ENCODE assay signal across 21 mouse cellular contexts in the genomic region with DNA sequence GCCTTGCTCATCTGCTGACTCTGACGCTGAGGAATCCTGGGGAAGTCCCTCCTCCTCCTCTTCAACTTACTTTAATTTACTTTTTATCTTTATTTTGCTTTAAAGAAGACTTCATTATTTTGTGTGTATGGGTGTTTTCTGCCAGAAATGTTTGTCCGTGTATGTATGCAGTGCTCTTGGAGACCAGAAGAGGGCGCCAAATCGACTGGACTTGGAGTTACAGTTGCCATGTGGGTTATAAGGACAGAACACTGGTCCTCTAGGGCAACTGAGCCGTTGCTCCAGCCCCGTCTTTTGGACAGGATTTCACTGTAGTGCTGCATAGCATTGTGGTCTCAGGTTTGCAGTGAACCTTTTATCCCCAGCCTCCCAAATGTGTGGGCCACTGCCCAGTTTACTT. TPM values are rescaled to one million over a fixed set of nuclear protein-coding genes. Genes with fewer than 3 reads are reported as not detected.
A peak's percentile ranks its signal among the peaks of the same experiment; 100 is the strongest.
DNase-seq lines count a peak whose midpoint lies in the region; ATAC-seq and TF ChIP-seq lines count a peak whose summit lies in the region.
"Had no signal": no experiment of that assay in that cellular context is flagged by ENCODE, and none has a peak within 500 bp of the region (broad histone marks: within the 10 kb centered on the region; RNA-seq: fewer than 3 reads in every experiment).

No protein-coding gene starts in this region.

- no peaks in the 10 kb centered on the region for H3K27me3 ChIP-seq in kidney, postnatal 0 days (ENCODE audit: insufficient read depth, low read length)
- no peaks in the 10 kb centered on the region for H3K27me3 ChIP-seq in kidney, embryonic 16.5 days (ENCODE audit: insufficient read depth, low read length)
- H3K27me3 ChIP-seq in midbrain, postnatal 0 days (ENCODE audit: insufficient read depth, low read length), result no peaks in the 10 kb centered on the region
- no peaks in the 10 kb centered on the region for H3K27me3 ChIP-seq in midbrain, embryonic 14.5 days (ENCODE audit: control insufficient read depth, insufficient read depth, low read length)
- no peaks in the 10 kb centered on the region for H3K27me3 ChIP-seq in splenic B cell, adult 2 months (ENCODE audit: control insufficient read depth, insufficient read depth, low read length, poor library complexity, severe bottlenecking)
- H3K27me3 ChIP-seq in heart, embryonic 11.5 days (ENCODE audit: control insufficient read depth, insufficient read depth, low read length), result no peaks in the 10 kb centered on the region
- H3K27me3 ChIP-seq: embryonic facial prominence, embryonic 12.5 days; hindbrain, embryonic 15.5 days; midbrain, embryonic 13.5 days; Patski had no signal

- no peaks in the 10 kb centered on the region for H3K36me3 ChIP-seq in kidney, postnatal 0 days (ENCODE audit: insufficient read depth, low read length)
- no peaks in the 10 kb centered on the region; the same call in 1 of the 2 replicates for H3K36me3 ChIP-seq in kidney, embryonic 16.5 days (ENCODE audit: insufficient read depth, low read length)
- H3K36me3 ChIP-seq in midbrain, postnatal 0 days (ENCODE audit: insufficient read depth, low read length), result no peaks in the 10 kb centered on the region
- no peaks in the 10 kb centered on the region for H3K36me3 ChIP-seq in midbrain, embryonic 14.5 days (ENCODE audit: control insufficient read depth, insufficient read depth, low read length)
- no peaks in the 10 kb centered on the region for H3K36me3 ChIP-seq in splenic B cell, adult 2 months (ENCODE audit: control insufficient read depth, insufficient read depth, low read length, poor library complexity, severe bottlenecking)
- H3K36me3 ChIP-seq in heart, embryonic 11.5 days (ENCODE audit: control insufficient read depth, insufficient read depth, low read length), result no peaks in the 10 kb centered on the region
- H3K36me3 ChIP-seq: embryonic facial prominence, embryonic 12.5 days; hindbrain, embryonic 15.5 days; limb, embryonic 10.5 days had no signal

- H3K4me2 ChIP-seq in kidney, postnatal 0 days (ENCODE audit: low read length), result no peak overlapping the region
- H3K4me2 ChIP-seq in kidney, embryonic 16.5 days (replicated peaks; ENCODE audit: low read depth, low read length), result no peak overlapping the region
- H3K4me2 ChIP-seq in midbrain, postnatal 0 days (ENCODE audit: low read depth, low read length, poor library complexity, severe bottlenecking), result no peak overlapping the region
- H3K4me2 ChIP-seq in midbrain, embryonic 14.5 days (ENCODE audit: low read length), result no peak overlapping the region
- H3K4me2 ChIP-seq in heart, embryonic 11.5 days, result no peak overlapping the region
- H3K4me2 ChIP-seq: embryonic facial prominence, embryonic 12.5 days; hindbrain, embryonic 15.5 days; midbrain, embryonic 13.5 days had no signal

- H3K4me3 ChIP-seq in kidney, postnatal 0 days (replicated peaks; ENCODE audit: low read depth, low read length), result no peak overlapping the region
- no peak overlapping the region for H3K4me3 ChIP-seq in kidney, embryonic 16.5 days (ENCODE audit: low read length)
- H3K4me3 ChIP-seq in midbrain, postnatal 0 days (ENCODE audit: low read depth, low read length), result no peak overlapping the region
- H3K4me3 ChIP-seq in midbrain, embryonic 14.5 days (replicated peaks; ENCODE audit: low read depth, low read length), result no peak overlapping the region
- no peak overlapping the region for H3K4me3 ChIP-seq in heart, embryonic 11.5 days (ENCODE audit: low read depth, low read length)
- H3K4me3 ChIP-seq: embryonic facial prominence, embryonic 12.5 days; heart, embryonic 10.5 days; hindbrain, embryonic 15.5 days; limb, embryonic 10.5 days; midbrain, embryonic 13.5 days had no signal

- peak; percentile 25; the same call in 1 of the 2 replicates for TF ChIP-seq CTCF in kidney, postnatal 0 days (IDR thresholded peaks at IDR 0.05; ENCODE audit: low read depth)
- TF ChIP-seq CTCF in midbrain, postnatal 0 days (IDR thresholded peaks at IDR 0.05), result peak; percentile 41; the same call in 1 of the 2 replicates

- WGBS in kidney, postnatal 0 days, result 77% methylated on average over 6 of the region's 6 CpGs
- 75% methylated on average over 6 of the region's 6 CpGs for WGBS in kidney, embryonic 16.5 days
- WGBS in midbrain, postnatal 0 days, result 68% methylated on average over 6 of the region's 6 CpGs
- 73% methylated on average over 6 of the region's 6 CpGs for WGBS in midbrain, embryonic 14.5 days
- 64% methylated on average over 6 of the region's 6 CpGs for WGBS in heart, embryonic 11.5 days (ENCODE audit: insufficient replicate concordance)

- 0 out of 2 replicates have a peak, but pooled peaks cover 6% of the 10 kb centered on the region for H3K9me3 ChIP-seq in kidney, postnatal 0 days (replicated peaks; ENCODE audit: low read length)
- H3K9me3 ChIP-seq in kidney, embryonic 16.5 days (ENCODE audit: low read length), result peaks cover 20% of the 10 kb centered on the region
- no peaks in the 10 kb centered on the region for H3K9me3 ChIP-seq in midbrain, postnatal 0 days (ENCODE audit: low read length)
- peaks cover 6% of the 10 kb centered on the region; the same call in 1 of the 2 replicates for H3K9me3 ChIP-seq in midbrain, embryonic 14.5 days (ENCODE audit: control insufficient read depth, low read length)
- no peaks in the 10 kb centered on the region; the same call in 1 of the 2 replicates for H3K9me3 ChIP-seq in heart, embryonic 11.5 days (replicated peaks; ENCODE audit: control insufficient read depth, low read length)

- no peak overlapping the region for H3K27ac ChIP-seq in kidney, postnatal 0 days
- no peak overlapping the region for H3K27ac ChIP-seq in kidney, embryonic 16.5 days (ENCODE audit: low read length)
- no peak overlapping the region for H3K27ac ChIP-seq in midbrain, postnatal 0 days (ENCODE audit: low read depth, low read length)
- no peak overlapping the region for H3K27ac ChIP-seq in midbrain, embryonic 14.5 days (replicated peaks; ENCODE audit: low read depth, low read length)
- H3K27ac ChIP-seq in heart, embryonic 11.5 days (ENCODE audit: low read depth, low read length), result no peak overlapping the region
- H3K27ac ChIP-seq: embryonic facial prominence, embryonic 12.5 days; heart, embryonic 10.5 days; hindbrain, embryonic 15.5 days; limb, embryonic 10.5 days; macrophage; midbrain, embryonic 13.5 days had no signal

- H3K9ac ChIP-seq in kidney, postnatal 0 days (ENCODE audit: low read depth, low read length), result no peak overlapping the region
- no peak overlapping the region for H3K9ac ChIP-seq in kidney, embryonic 16.5 days (replicated peaks; ENCODE audit: low read length)
- H3K9ac ChIP-seq in midbrain, postnatal 0 days (replicated peaks; ENCODE audit: low read length, poor library complexity, severe bottlenecking), result no peak overlapping the region
- no peak overlapping the region for H3K9ac ChIP-seq in midbrain, embryonic 14.5 days (replicated peaks; ENCODE audit: low read length)
- no peak overlapping the region for H3K9ac ChIP-seq in heart, embryonic 11.5 days (ENCODE audit: low read depth, low read length)
- H3K9ac ChIP-seq: embryonic facial prominence, embryonic 12.5 days; hindbrain, embryonic 15.5 days; midbrain, embryonic 13.5 days had no signal

- DNase-seq in kidney, postnatal 0 days (ENCODE audit: low spot score), result no peak
- DNase-seq in midbrain, postnatal 0 days (ENCODE audit: low spot score), result no peak
- DNase-seq in midbrain, embryonic 14.5 days, result no peak
- DNase-seq in R1 (ENCODE audit: low read depth, low spot score), result peak; percentile 71
- DNase-seq in splenic B cell, adult 2 months (ENCODE audit: low read depth, low spot score), result peak; percentile 6
- DNase-seq: adrenal gland, postnatal 36 days; cerebellum, adult 8-10 months; gastrocnemius, postnatal 14 days; heart, postnatal 14 days; kidney, adult 9 months; layer of hippocampus, postnatal 36 days; thymus, postnatal 25 days had no signal

- ATAC-seq in kidney, postnatal 0 days (replicated peaks; ENCODE audit: low FRiP score, low read depth), result no peak
- no peak for ATAC-seq in kidney, embryonic 16.5 days (ENCODE audit: low FRiP score, low TSS enrichment)
- no peak for ATAC-seq in midbrain, postnatal 0 days (ENCODE audit: low FRiP score)
- no peak for ATAC-seq in midbrain, embryonic 14.5 days (ENCODE audit: low FRiP score, low TSS enrichment)
- no peak for ATAC-seq in heart, embryonic 11.5 days (replicated peaks; ENCODE audit: insufficient number of reproducible peaks, low FRiP score, low TSS enrichment)
- ATAC-seq: midbrain, embryonic 13.5 days; Patski had no signal

- no peaks in the 10 kb centered on the region for H3K4me1 ChIP-seq in kidney, postnatal 0 days (replicated peaks; ENCODE audit: insufficient read depth, low read length)
- peaks cover 14% of the 10 kb centered on the region for H3K4me1 ChIP-seq in kidney, embryonic 16.5 days (ENCODE audit: insufficient read depth, low read length)
- no peaks in the 10 kb centered on the region for H3K4me1 ChIP-seq in midbrain, postnatal 0 days (ENCODE audit: insufficient read depth, low read length)
- H3K4me1 ChIP-seq in midbrain, embryonic 14.5 days (ENCODE audit: control insufficient read depth, insufficient read depth, low read length), result no peaks in the 10 kb centered on the region
- H3K4me1 ChIP-seq in heart, embryonic 11.5 days (ENCODE audit: control insufficient read depth, insufficient read depth, low read length), result 0 out of 2 replicates have a peak, but pooled peaks cover 1% of the 10 kb centered on the region
- H3K4me1 ChIP-seq: hindbrain, embryonic 15.5 days had no signal

RNA-seq across cellular contexts. Expression of a gene that starts 45.7 kb away (rescaled TPM):
- 30.5 and 32.3 TPM in 2 replicates for polyA plus RNA-seq in kidney, postnatal 0 days (2015; fragmentation: Nextera tagmentation; extraction: Ambion mirVana)
- polyA plus RNA-seq in kidney, embryonic 16.5 days (2015; fragmentation: Nextera tagmentation; extraction: Ambion mirVana), result 29.8 and 36.6 TPM in 2 replicates
- 69.9 and 74.3 TPM in 2 replicates for total RNA-seq in midbrain, postnatal 0 days (2014; rRNA removed)
- 30.0 and 32.3 TPM in 2 replicates for polyA plus RNA-seq in midbrain, postnatal 0 days (2015; fragmentation: Nextera tagmentation; extraction: Ambion mirVana)
- 28.2 and 34.3 TPM in 2 replicates for polyA plus RNA-seq in midbrain, embryonic 14.5 days (2014; fragmentation: Nextera tagmentation; extraction: Ambion mirVana)
- 22.4 and 27.5 TPM in 2 replicates for polyA plus RNA-seq in heart, embryonic 11.5 days (2014; fragmentation: Nextera tagmentation; extraction: Ambion mirVana)

Comparison
In these comparisons a context has a peak if more than half of its experiments do, and no peak if none do; other contexts are left out.
1. DNase-seq: peak in R1 (single experiment) and splenic B cell, adult 2 months (single experiment); none in kidney, postnatal 0 days (single experiment), midbrain, postnatal 0 days (single experiment) and midbrain, embryonic 14.5 days (single experiment).